Mouse (Mus musculus): Measurements from ENCODE around the gene Btc.

DNA sequence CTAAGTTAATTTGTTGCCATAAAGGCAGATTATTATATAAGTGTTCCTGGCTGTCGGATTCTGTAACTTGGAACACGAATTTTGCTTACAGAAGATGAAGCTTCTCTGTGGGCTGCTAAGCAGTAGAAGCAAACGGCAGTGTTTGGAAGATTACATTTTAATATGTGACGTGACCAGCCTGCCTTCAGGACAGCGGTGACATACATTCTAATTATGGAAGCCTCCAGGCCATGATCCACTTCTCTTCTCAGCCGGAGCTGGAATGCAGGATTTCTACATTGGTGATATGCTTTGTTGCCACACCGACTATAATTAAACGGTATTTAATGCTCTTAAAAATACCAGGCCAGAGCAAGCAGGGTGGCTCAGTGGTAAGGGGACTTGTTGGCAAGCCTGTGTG is 11.0 kb upstream of the Btc start:
- TF ChIP-seq CTCF (IDR thresholded peaks at IDR 0.05; ENCODE audit: extremely low read depth, insufficient read length, insufficient replicate concordance, low read depth, low read length) (no peak), POLR2A (IDR thresholded peaks at IDR 0.05; ENCODE audit: low read depth, low read length) (no peak)

All from small intestine, adult 2 months (tissue).